Mouse (Mus musculus) thymus, postnatal 4 days (tissue): ENCODE measurements around the gene Olfr1163.
"Not testable (repeated sequence)": the region's sequence is repeated elsewhere in the genome, so short reads cannot be mapped to it uniquely, and the experiment has no call there.

ENCODE experiments used
- DNase-seq: peaks from one replicate; pipeline ENCODE4 v3.0.0; 2021

The Olfr1163 gene

DNA sequence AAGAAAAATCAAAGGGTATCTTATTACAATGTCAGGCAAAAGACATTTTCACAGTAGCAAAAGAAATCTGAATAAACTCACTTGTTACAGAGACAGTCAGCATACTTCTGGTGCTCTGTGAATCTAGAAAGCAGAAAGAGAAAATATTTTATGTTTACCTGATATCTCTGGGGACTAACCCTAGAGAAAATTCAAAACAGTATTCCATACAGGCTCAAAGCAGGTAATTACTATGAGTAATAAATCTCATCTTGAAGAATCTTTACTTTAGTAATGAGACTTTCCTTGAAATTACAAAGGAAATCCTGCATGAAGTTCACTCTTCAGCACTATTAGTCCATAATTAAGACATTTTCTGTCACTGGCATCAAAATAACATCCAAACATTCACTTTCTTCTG is at the start of gene Olfr1163:
Gene Olfr1163 (minus strand): TSS at position 101 of the 400 bp plus-strand sequence.
- DNase-seq: no peak

GRCm38 (mm10) chr2:88093866-88094265 is 22.2 kb upstream of the Olfr1163 start, which contains the start of gene Olfr1164:
TSS of gene Olfr1164 (minus strand) at chr2:88093966.
- no peak for DNase-seq

DNA sequence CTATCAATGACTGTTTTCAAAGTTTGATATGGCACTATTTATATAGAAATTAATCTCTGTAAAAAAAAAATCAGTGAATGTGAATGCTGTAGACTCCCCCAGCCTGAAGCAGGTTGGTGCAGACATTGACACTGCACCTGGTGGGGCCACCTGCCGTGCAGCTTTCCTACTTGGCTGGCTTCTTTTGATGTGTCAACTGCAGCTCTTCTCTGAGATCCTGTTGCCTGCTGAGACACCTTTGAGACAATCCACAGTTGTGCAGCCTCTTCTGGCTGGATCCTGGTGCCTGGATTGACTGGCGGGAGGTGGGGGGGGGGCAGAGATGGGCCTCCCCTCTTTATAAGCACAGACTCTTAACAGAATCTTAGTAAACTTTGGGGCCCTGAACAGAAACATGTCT is 8.0 kb downstream of the Olfr1163 start:
- no peak for DNase-seq

DNA sequence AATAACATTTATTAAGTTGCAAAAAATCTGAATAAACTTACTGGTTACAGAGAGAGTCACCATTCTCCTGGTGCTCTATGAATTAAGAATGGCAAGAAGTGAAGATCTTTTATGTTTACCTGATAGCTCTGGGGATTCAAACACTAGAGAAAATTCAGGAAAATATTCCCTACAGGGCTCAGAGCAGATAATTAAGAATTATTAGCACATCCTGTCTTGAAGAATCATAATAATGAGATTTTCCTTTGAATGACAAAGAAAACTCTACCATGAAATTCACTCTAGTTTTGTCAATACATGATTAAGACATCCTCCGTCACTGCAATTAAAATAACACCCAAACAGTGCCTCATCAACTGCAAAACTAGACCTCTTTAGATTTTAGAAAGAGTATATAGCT is 20.6 kb downstream of the Olfr1163 start, which contains the start of gene Olfr1162:
Gene Olfr1162 (minus strand): TSS at position 101 of the 400 bp plus-strand sequence.
- no peak for DNase-seq

DNA sequence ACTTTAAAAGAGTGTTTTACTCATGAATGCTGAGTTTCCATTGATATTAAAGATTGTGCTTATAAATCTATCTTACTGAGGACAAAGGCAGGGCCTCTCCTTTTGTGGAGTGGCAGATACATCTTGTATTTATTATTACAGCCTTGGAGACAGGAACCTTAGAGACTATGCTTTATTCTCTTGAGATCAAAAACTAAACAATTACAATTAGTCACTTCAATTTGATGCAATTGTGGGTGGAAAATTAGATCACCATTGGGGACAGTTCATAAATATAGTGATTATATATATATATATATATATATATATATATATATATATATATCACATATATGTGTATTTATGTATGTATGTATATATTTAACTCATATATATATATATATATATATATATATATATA is 34.0 kb downstream of the Olfr1163 start, which contains the start of gene Olfr73:
Gene Olfr73 (minus strand): TSS at position 101 of the 400 bp plus-strand sequence.
- no peak for DNase-seq

DNA sequence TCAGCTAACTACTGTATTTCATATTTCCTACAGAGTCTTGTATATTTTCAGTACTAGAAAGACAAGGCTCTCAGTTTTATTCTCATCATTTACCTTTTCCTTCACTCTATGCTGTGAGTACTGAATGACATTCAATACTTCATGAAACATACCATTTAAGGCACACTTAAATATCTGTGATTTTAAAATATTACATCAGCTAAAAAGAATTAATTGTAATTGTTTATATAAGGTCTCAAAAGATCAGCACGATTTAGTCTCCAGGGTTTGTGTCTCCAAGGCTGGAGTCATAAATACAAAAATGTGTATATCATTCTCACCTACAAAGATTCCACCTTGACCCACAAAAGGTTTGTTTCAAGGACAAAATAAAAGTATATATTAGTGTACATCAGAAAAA is 49.2 kb downstream of the Olfr1163 start, which contains the start of gene Olfr1161:
Gene Olfr1161 (plus strand): TSS at position 301 of the 400 bp plus-strand sequence.
- not testable (repeated sequence) for DNase-seq
